Mouse (Mus musculus) spleen, embryonic (tissue): ENCODE results near the gene Ttc7.

Experiments used
- CTCF ChIA-PET: fragments of 350-600 bp; sonication (Branson Sonifier 250); formaldehyde crosslinking; loops from one replicate; lab custom pipeline; 2022; lab: Charles Lee

Gene Ttc7

DNA sequence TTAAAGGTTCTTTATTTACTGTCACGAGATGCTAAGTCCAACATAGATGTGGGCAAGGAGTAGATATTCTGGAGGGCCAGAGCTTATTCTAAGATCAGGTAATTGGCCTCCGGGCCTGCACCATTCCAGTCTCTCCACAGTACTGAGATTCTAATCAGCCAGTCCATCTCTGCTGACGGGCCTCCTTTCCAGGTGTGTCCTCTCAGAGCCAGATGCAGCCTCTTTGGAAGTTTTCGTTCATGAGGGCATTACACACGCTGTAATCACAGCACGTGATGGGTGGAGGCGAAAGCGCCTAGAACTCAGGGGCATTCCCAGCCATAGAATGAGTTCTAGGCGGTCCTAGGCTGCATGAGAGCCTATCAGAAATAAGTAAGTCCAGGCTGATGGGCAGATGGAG lies 74.8 kb downstream of the Ttc7 start:
- CTCF ChIA-PET: interaction anchor here (0.7 kb wide), 1 partner anchor 619 kb away, joined by 4 read pairs; no protein-coding TSS in a partner anchor

GRCm38 (mm10) chr17:87361132-87361531 lies 78.4 kb downstream of the Ttc7 start:
- CTCF ChIA-PET: interaction anchor here (0.6 kb wide), 1 partner anchor 86 kb away, joined by 5 read pairs; no protein-coding TSS in a partner anchor

GRCm38 (mm10) chr17:87364108-87364507 lies 81.4 kb downstream of the Ttc7 start:
- CTCF ChIA-PET: interaction anchor here (0.6 kb wide), 1 partner anchor 19 kb away, joined by 10 read pairs; no protein-coding TSS in a partner anchor

GRCm38 (mm10) chr17:87365268-87365667 lies 82.6 kb downstream of the Ttc7 start:
- CTCF ChIA-PET: no interaction called here

GRCm38 (mm10) chr17:87366520-87366919 lies 83.8 kb downstream of the Ttc7 start:
- CTCF ChIA-PET: no interaction called here

GRCm38 (mm10) chr17:87367228-87367627 lies 84.5 kb downstream of the Ttc7 start:
- CTCF ChIA-PET: no interaction called here

DNA sequence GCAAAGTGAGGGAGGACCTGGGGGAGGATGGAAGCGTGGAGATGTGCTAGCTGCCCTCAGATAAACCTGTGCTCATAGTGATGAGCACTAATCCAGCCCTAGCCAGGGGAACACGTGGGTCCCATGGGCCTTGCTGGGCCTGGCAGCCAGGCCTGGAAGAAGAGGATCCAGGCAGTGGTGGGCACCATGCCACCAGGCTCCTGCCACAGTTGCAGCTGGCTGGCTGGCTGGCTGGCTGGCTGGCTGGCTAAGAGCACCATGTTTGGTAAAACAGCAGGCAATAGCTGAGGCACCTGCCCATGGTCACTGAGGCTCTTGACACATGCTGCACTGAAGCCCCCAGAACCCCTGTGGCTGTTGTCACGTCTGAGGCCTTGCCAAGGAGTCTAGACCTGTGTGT lies 85.0 kb downstream of the Ttc7 start:
- CTCF ChIA-PET: no interaction called here

DNA sequence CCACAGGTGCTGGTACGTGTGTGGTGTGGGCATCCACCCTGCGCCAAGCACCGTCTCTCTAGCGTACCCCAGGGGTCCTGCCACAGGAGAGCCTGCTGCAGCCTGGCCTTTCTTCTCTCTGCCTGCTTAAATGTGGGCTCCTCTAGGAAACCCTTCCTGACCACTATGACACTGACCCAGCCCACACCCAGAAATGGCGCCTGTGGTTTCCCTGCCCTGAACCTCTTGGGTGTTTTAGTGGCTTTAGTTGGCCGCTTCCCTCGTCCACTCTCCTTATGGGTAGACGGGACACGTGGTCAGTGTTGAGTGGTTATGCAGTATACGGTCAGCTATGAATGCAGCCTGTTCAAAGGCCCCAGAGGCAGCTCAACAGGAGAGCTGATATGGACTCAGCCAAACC lies 85.8 kb downstream of the Ttc7 start:
- CTCF ChIA-PET: interaction anchor here (0.8 kb wide), 1 partner anchor 26 kb away, joined by 3 read pairs; no protein-coding TSS in a partner anchor

- CTCF ChIA-PET: no interaction called here
These were observed 86.6 kb downstream of the Ttc7 start for GRCm38 (mm10) chr17:87369270-87369759.

GRCm38 (mm10) chr17:87372189-87372588 lies 89.5 kb downstream of the Ttc7 start:
- CTCF ChIA-PET: no interaction called here

DNA sequence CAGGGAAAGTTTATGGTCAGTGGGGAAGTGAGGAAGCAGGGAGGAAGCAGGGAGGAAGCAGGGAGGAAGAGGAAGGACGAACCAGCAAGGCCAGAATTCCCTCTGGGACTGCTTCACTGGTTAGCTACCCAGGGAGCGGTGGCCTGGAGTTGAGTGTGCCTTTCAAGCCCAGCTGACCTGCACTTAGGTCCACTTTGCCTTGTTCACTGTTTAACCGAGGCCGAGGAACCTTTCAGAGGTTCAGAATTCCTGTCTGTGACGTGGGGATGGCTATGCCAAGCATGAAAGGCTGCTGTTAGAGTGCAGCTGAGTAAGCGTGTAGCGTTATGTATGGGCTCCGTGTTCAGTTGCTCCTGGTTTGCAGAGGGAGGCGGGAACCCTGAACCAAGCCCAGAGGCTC lies 90.6 kb downstream of the Ttc7 start:
- CTCF ChIA-PET: interaction anchor here (0.6 kb wide), 1 partner anchor 82 kb away, joined by 3 read pairs; no protein-coding TSS in a partner anchor

GRCm38 (mm10) chr17:87375941-87376511 lies 93.3 kb downstream of the Ttc7 start:
- CTCF ChIA-PET: interaction anchor here (0.5 kb wide), 1 partner anchor 145 kb away, joined by 4 read pairs; no protein-coding TSS in a partner anchor

DNA sequence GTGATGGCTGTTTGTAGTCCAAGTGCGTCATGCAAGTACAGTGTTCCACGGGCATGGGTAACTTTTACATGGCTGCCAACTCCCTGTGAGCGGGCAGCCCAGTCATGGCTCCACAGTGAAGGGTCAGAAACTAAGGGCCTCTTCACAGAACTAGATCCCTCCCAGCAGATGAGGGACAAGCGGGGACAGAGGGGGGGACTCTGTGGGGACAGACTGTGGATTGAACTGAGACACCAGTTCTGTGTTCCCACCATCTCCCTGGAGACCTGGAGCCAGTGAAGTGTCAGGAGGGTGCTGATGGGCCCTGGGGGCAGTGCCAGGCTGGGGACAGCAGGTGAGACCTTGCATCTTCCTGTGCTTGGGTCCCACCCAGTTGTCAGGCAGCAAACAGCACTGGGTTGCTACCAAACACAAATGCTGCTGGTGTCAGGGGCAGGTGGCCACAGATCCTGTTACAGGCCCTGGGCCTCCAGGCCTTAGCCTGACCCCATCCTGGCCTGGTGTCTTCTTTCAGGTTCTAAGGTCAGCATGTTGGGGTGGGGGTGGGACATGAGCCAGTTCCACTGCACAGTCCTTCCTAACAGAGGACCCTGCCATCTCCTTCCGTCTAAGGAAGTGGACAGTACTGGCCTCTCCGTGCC lies 94.3 kb downstream of the Ttc7 start:
- CTCF ChIA-PET: no interaction called here

- CTCF ChIA-PET: no interaction called here
These were observed 94.8 kb downstream of the Ttc7 start for GRCm38 (mm10) chr17:87377536-87377935.

DNA sequence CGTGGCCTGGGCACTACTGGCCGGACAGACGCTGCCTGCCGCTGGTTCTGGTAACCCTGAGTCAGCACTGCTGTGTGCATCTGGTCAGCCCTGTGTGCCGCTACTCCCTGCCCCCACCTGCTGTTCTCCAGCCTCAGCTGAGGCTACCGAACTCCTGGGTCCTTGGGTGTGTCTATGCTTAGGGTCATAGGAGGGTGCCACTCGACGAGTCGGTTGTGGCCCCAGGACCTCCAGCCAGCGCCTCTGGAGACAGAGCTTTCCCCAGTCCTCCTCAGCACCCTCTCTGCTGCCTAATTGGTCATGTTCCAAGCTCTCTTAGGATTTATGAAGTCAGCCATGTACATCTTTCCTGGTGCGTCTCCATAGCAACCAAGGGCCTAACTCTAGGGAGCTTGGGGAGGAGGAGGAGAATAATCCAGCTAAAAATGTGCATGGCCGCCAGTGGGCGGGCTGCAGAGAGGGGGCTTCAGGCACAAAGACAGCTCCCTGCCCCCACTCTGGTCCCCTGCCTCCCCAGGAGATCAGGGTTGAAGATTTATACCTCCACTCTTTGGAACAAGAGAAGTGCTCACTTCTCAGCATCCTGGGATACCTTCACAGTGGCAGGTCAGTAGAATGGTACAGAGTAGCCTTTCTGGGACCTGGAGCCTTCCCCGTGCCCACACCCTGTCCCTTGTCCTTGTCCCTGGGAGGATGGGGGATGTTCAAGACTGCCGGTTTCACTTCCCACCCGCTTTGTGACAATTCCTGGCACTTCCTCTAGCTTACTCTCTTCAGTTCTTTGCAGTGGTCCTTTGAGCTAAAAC lies 95.9 kb downstream of the Ttc7 start:
- CTCF ChIA-PET: no interaction called here

GRCm38 (mm10) chr17:87379160-87379624 lies 96.5 kb downstream of the Ttc7 start:
- CTCF ChIA-PET: interaction anchor here (0.5 kb wide), 1 partner anchor 294 kb away, joined by 3 read pairs; no protein-coding TSS in a partner anchor

- CTCF ChIA-PET: interaction anchor here (0.5 kb wide), 1 partner anchor 293 kb away, joined by 3 read pairs; no protein-coding TSS in a partner anchor
These were observed 97.1 kb downstream of the Ttc7 start for GRCm38 (mm10) chr17:87379821-87380220.

DNA sequence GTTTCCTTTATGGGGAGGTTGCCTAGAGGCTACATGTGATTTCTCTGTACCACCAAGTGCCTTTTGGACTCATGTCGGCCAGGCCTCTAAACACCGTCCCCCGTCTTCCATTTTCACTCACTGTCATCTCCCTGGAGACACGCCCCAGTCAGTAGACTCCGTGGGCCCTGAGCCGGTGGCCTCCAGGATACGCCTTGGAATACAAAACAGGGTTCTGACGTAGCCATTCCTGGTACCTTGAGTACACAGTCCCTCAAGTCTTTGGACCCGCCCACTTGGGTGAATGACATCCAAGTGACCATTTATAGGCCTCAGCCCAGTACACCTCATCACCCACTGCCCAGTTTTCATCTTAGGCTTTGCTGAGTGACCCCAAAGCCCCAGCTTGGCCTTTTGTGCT lies 98.0 kb downstream of the Ttc7 start:
- CTCF ChIA-PET: no interaction called here

- CTCF ChIA-PET: no interaction called here
These were observed 103.1 kb downstream of the Ttc7 start for GRCm38 (mm10) chr17:87385835-87386234.

DNA sequence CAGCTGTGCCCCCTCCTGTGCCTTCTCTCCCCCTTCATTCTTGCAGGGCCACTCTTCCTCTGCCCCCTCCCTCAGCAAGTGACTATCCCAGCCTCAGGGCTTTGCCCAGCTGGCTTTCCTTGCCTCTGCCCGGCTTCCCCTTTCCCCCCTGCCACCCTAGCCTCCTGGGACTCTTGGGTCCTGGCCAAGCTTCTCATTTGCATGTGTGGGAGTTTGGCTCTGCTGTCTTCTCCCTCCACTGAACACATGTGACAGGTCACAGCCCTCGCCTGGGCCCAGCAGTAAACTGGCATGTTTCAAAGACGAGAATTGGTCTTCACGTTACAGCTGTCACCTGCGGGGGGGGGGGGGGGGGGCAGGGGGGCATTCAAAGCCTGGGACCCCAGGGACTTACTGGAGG lies 104.4 kb downstream of the Ttc7 start:
- CTCF ChIA-PET: no interaction called here

GRCm38 (mm10) chr17:87391242-87391641 lies 108.6 kb downstream of the Ttc7 start:
- CTCF ChIA-PET: no interaction called here

- CTCF ChIA-PET: no interaction called here
These were observed 114.4 kb downstream of the Ttc7 start for GRCm38 (mm10) chr17:87397088-87397487.
